Mouse (Mus musculus) lung, adult 18-20 months (tissue): Measurements from ENCODE around the gene Ptpa.
"Not testable (repeated sequence)": the region's sequence is repeated elsewhere in the genome, so short reads cannot be mapped to it uniquely, and the experiment has no call there.

Source experiments
- DNase-seq, 2 experiments: peaks; one replicate each; pipeline ENCODE4 v3.0.0; 2022; ENCODE audit warnings: mixed read lengths in 2 of 2

Gene Ptpa

DNA sequence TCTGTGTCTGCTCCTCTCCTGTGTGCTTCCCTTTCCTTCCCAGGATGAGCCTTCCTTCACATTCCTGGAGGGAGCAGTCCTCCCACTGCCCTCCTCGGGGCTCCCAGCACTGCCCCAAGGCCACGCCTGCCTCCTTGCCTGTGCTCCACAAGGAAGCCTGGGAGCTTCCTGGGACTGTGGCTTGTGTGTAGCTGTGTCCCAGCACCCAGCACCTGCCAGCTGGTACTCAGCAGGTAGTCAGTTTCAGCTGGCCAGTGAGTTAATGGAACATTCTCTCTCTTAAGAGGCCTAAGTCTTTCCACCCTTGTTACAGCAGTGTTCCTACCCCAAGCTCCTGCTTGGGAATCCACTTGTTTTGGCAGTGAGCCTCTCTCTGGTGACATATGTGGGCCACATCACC lies 13.0 kb upstream of the Ptpa start:
- DNase-seq, result no peak

DNA sequence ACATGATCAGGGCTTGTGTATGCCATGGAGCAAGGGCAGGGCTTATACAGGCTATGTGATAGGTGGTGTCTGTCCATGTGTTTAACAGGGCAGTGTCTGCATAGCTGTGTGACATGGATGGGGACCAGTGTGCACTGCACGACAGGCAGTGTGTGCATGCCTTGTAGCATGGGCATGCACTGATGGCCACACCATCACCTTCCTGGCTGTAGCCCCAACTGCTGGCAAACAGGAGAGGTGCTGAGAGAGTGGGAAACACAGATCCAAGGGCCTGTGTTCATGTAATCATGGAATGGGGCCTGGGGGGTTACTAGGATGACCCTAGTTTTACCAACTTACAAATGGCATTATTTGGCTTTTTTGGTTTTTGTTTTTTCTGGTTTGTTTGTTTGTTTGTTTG lies 12.0 kb upstream of the Ptpa start:
- DNase-seq, result no peak

GRCm38 (mm10) chr2:30407221-30407620 lies 8.6 kb upstream of the Ptpa start:
- DNase-seq, result no peak

DNA sequence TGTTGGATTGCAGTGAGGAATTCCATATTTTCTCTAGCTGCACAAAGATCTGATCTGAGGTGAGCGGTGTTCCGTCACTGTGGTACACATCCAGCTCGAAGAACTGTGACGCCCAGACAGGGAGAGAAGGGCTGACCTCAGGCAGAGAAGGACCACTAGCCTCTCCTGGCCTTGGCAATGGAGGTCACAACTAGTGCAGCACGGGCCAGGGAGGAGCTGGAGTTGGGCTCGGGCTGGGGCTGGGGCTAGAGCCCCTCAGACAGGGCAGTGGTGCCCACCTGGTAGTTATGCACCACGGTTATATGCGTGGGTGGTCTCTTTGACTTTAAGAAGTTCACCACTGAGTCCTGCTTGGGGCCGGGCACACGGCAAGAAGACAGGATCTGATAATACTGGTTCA lies 8.1 kb upstream of the Ptpa start:
- no peak for DNase-seq

- DNase-seq, result no peak
Observed at GRCm38 (mm10) chr2:30408452-30409100, 7.3 kb upstream of the Ptpa start.

DNA sequence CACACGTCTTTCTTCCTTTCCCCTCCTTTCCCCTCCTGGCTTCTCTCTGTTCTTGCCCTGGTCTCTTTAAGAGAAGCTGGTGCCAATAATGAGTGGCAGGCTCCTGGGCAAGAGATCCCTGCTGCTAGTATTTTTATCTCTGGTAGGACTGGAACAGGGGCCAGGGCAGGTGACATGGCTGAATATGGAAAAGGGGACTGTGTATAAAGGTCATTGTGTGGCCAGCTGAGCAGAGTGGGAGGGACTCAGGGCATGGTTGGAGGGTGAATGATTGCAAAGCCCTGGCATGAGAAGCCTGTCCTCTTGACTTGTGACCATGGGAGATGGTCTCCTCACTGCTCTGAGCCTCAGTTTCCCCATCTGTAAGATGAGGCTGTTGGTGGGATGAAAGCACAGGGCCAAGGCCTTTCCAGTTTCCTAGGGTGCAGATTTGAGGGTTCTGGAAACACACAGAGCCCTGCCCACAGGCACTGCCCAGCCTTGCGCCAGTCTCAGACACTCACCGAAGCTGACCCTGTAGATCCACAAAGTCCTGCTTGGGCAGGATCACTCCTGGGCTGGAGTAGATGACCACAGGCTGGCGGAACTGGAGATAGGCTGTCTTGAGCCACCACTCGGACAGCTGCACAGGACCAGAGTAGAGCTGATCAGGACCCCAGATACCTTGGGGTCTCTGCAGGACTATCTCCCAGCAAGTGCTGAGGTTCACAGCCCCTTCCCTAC lies 6.2 kb upstream of the Ptpa start:
- no peak for DNase-seq

- no peak for DNase-seq
Observed at GRCm38 (mm10) chr2:30413038-30413973, 2.5 kb upstream of the Ptpa start.

- DNase-seq, result peak; percentile 30 to 59
Observed at GRCm38 (mm10) chr2:30414101-30414500, 1.7 kb upstream of the Ptpa start.

- no peak for DNase-seq
Observed at GRCm38 (mm10) chr2:30414681-30415080, 1.2 kb upstream of the Ptpa start.

- peak; percentile 96 to 97 for DNase-seq
Observed at GRCm38 (mm10) chr2:30415157-30415935, 493 bp upstream of the Ptpa start, which contains the start of gene Crat. TSS of gene Crat (minus strand) at chr2:30415813.

GRCm38 (mm10) chr2:30416649-30416965 lies 768 bp downstream of the Ptpa start:
- DNase-seq, result no peak

GRCm38 (mm10) chr2:30417154-30417553 lies 1.3 kb downstream of the Ptpa start:
- DNase-seq, result not testable (repeated sequence)

GRCm38 (mm10) chr2:30417595-30418165 lies 1.8 kb downstream of the Ptpa start:
- no peak for DNase-seq

- no peak for DNase-seq
Observed at GRCm38 (mm10) chr2:30418259-30418658, 2.4 kb downstream of the Ptpa start.

- no peak for DNase-seq
Observed at GRCm38 (mm10) chr2:30419112-30419511, 3.3 kb downstream of the Ptpa start.

- DNase-seq, result no peak
Observed at GRCm38 (mm10) chr2:30421432-30421831, 5.6 kb downstream of the Ptpa start.

GRCm38 (mm10) chr2:30429156-30429555 lies 13.3 kb downstream of the Ptpa start:
- peak; percentile 60 to 78 for DNase-seq

DNA sequence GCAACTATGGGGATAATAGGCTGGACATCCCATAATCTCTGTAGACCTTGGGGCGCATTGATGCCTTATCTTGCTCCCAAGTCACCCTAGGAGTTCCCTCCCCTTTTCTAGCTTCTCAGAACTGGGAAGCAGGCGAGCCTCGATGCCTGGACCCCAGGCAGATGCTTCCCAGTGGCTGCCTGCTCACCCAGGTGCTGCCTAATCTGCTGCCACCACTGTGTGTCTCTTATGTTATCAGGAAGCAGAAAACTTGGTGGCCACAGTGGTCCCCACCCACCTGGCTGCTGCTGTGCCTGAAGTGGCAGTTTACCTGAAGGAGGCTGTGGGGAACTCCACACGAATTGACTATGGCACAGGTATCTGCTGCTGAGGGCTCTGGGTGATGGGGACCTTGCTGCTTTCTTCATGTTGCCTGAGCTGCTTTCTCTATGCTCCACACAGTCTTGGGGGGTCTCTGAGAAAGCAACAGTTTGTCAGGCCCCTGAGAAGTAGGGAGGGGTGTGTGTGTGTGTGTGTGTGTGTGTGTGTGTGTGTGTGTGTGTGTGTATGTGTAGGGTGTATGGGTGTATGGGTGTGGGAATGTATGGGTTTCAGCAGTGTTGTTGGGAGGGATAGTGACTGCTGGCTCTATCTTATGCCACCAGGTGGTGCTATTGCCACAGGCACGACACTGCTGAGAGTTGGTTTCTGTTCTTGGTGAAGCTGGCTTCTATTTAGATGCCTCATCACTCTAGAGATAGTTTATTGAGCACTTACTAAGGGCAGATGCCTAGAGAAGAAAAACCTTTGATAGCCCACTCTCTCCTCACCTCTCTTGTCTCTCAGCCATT lies 19.7 kb downstream of the Ptpa start:
- peak; percentile 69 to 70 for DNase-seq

GRCm38 (mm10) chr2:30436156-30436545 lies 20.3 kb downstream of the Ptpa start:
- peak; percentile 54 to 61 for DNase-seq

DNA sequence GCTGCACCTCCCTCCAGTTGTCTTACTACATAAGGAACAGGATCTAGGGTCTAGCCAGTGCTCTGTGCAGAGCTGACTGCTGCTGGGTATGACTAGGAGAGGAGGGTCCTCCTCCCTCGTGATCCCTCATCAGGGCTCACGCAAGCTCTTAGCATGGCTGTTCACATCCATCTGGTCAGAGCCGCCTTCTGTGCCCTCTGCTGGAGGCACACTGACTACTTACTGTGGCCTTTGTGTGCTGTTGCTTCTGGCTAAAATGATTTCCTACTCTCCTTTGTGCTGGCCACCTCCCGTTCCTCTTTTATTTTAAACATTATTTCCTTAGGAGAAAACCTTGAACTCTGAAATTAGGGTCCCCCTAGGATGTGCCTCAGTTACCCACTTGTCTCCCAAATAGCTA lies 21.0 kb downstream of the Ptpa start:
- DNase-seq, result no peak

DNA sequence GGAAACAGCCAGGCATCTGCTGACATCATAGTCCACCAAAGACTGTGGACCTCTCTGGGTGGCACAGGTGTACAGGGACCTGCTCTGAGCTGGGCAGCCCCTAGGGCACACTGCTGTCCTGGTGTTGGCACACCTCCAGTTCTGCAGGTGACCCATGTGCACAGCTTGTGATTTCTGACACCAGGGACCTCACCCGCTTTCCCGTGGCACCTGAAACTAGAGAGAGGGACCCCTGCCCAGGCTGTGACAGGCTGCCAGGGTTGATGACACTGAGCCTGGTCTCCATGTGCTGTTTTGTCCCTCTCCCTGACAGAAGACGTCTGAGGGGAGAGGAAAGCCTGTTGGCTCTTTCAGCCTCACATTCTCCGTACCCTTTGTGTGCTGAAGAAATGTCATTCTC lies 22.0 kb downstream of the Ptpa start:
- no peak for DNase-seq
